Mouse (Mus musculus) CH12F3 (cell line): ENCODE results near the gene Timm8a2.

Source experiments
- in situ Hi-C: fragments of 300-500 bp; cut with MboI; formaldehyde crosslinking; loops from 2 replicates; pipeline ENCODE4 v1.14.3; 2020; ENCODE audit warnings: low sequenced_read_pairs

The Timm8a2 gene

DNA sequence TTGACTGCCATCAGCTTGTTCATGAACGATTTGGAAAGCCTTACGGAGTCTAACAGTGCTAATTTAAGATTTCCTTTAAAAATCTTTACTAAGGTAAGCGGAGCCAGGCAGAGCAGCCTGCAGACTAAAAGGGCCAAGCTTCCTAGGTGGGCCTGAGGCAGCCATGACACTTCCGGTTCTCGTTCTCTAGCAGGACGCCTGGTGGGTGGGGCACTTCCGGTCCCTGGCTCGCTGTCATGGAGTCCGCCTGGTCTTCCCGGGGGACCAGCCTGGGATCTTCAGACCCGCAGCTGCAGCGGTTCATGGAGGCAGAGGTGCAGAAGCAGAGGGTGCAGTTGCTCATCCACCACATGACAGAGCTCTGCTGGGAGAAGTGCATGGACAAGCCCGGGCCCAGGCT, at the start of gene Timm8a2:
TSS of gene Timm8a2 (plus strand) at position 224 of the 400 bp plus-strand sequence.
- in situ Hi-C loops = no loop called here

DNA sequence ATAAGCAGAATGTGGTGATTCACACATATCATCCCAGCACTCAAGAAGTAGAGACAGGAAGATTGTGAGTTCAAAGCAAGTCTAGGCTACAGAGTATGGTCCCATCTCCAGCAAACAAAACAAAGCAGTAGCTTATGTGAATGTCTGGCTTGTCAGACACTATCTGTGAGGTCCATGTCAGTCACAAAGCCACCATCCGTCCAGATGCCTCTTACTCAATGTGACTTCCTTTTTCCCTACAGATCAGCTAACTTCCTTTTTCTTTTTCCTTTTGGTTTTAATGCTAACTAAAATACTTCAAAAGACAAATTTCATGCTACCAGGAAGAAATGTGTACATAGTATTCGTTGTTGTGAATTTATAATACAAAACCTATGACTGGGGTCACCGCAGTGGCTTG, 49.0 kb upstream of the Timm8a2 start:
- in situ Hi-C loops = no loop called here

DNA sequence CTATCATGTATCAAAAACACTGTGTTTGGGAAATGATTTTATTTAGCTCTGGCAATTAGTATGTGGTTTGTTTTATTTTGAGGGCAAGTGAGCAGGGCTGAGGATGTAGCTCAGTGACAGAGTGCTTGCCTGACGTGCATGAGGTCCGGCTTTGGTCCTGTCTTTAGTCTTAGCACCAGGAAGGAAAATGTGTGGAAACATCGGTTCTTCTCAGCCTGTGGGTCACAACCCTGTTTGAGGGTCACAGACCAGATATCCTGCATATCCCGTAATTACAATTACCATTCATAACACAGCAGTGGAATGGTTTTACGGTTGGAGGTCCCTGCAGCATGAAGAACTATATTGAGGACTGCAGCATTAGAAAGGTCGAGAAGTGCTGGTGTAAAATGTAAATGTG, 48.4 kb upstream of the Timm8a2 start:
- in situ Hi-C loops = no loop called here

- in situ Hi-C loops = no loop called here
Measured at GRCm38 (mm10) chr14:121987287-121987686, 47.2 kb upstream of the Timm8a2 start.

DNA sequence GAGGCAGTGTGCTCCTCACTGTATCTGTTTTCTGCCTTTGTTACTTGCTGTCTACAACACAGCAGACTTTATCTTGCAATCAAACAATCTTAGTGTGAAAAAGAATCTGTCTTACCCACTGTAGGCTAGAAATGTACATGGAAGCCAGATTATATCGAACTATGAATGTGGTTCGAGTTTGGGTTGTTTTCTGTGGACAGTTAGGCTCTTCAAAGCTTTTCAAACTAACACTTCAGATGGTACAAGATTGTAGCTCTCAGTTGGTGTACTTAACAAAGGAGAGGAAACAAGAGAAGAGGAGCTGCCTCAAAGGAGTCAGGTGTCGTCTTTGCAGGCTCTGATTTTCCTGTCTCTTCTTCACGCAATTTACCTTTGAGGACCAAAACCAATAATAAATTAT, 46.8 kb upstream of the Timm8a2 start:
- in situ Hi-C loops = no loop called here

- in situ Hi-C loops = no loop called here
Measured at GRCm38 (mm10) chr14:121989331-121989730, 45.1 kb upstream of the Timm8a2 start.

- in situ Hi-C loops = no loop called here
Measured at GRCm38 (mm10) chr14:121989869-121990268, 44.6 kb upstream of the Timm8a2 start.

DNA sequence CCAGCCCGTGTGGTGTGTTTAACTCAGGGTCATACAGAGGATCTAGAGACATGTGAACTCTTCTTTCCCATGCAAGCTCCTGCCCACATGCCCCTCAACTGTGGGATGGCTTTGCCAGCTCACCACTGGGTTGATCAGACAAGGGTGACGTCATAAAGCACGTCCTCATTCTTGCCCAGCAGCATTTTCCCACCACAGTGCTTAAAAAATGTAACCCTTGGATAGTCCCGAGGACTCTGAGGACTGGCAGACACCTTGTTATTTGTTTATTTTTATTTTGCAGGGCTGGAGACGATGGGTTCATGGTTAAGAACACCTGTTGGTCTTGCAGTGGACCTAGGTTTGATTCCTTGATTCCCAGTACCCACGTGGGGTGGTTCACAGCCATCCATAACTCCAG, 43.6 kb upstream of the Timm8a2 start:
- in situ Hi-C loops = no loop called here

- in situ Hi-C loops = no loop called here
Measured at GRCm38 (mm10) chr14:121991921-121992320, 42.6 kb upstream of the Timm8a2 start.

DNA sequence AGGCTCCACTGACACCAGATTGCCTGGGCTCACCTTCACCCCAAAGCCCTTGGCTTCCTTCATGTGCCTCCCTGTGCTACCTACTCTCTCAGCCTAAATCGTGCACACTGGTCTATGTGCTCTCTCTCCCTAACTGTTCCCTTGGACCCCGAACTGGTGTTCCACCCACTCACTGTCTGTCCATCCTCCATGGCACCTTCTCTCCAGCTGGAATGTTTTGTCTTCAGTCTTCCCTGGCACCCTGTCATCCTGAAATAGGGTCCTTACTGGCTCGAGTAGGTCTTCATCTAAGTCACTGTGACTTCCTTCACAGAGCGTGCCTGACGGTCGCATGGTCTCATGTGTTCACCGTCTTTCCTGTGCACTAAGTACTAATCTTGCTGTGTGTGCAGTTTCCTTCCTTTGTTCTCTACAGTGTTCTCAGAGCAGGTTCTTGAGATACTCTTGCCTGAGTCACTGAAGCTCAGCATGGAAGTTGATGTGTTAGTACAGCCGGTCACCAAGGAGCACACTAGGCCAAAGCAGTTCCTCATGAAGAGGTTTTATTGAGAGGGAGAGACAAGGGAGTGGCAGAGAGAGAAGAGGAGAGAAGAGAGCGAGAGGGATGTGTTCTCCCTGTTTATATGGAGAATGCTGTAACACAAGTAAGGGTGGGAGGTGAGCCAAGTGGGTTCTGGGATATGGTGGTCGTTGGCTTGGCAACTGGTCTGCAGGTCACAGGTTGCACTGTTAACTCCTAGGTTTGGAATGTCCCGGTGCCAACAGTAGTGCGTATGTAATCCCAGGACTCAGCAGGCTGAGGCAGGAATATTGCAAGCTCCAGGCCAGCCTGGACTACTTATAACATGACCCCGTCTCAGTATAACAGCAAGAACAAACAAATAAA, 41.8 kb upstream of the Timm8a2 start:
- in situ Hi-C loops = no loop called here

DNA sequence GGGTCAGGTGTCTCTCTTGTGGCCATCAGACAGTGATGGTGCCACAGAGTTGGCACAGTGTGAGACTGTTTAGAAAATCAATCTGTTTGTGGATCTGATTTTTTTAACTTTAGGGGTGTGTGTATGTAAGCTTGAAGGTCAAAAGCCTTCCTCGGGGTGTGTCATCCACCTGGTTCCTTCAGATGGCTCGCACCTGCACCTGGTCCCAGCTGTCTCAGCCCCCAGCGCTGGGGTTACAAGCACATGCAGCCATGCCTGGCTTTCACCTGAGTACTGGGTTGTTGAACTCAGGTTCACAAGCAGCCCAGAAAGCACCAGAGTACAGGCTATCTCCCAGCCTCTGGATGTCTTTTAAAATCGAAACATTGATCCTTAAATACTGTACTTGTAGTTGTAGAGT, 40.9 kb upstream of the Timm8a2 start:
- in situ Hi-C loops = no loop called here

- in situ Hi-C loops = no loop called here
Measured at GRCm38 (mm10) chr14:121994171-121994700, 40.2 kb upstream of the Timm8a2 start.

GRCm38 (mm10) chr14:121994846-121995556, 39.5 kb upstream of the Timm8a2 start:
- in situ Hi-C loops = no loop called here

DNA sequence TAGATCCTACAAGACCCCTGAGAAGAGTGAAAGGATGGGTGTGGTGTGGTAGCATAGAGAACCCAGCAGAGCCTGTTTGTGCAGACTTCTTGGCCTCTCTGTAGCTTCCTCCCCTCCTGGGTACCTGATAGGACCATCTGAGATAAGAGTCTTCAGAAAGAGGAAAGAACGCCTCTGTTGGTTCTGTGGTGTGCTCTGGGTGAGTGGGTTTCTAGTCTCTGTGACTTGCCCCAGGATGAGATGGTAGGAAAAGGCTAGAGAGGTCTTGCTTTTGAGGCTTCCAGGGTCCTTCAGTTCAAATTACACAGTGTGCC, 39.0 kb upstream of the Timm8a2 start:
- in situ Hi-C loops = no loop called here

DNA sequence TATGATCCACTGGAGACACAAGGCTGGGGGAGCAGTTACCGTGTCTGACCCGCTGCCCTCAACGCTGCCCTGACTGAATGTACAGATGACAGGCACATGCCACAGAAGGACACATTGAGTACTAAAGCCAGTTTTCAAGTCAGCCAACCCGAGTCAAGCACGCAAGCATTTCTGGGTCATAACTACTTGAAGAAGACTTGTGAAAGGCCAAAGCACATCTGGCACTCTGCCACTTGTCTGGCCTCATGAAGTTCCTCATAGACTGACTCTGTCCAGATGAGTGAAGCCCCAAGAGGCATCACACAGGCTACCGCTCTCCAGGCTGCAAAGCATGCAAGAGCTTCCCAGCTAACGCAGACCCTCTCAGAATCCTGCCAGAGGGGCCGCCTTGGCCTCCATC, 37.7 kb upstream of the Timm8a2 start:
- in situ Hi-C loops = no loop called here

DNA sequence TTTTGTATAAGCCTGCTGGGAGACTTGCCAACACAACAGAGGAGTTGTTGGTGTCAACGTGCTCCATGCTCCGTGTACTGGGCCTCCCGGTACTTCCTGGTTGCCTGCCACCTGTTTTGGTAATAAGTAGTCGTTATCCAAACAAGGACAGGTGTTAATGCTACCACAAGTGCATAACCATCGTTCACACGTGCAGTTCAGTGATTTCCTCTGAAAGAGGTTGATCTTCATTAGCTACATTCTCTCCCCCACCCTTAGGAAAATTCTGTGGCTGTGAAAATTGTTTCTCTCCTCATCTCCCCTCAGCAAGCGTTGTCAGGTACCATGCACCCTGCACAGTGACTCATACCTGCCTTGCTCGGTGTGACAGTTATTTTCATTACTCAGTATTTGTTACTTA, 35.0 kb upstream of the Timm8a2 start:
- in situ Hi-C loops = no loop called here

DNA sequence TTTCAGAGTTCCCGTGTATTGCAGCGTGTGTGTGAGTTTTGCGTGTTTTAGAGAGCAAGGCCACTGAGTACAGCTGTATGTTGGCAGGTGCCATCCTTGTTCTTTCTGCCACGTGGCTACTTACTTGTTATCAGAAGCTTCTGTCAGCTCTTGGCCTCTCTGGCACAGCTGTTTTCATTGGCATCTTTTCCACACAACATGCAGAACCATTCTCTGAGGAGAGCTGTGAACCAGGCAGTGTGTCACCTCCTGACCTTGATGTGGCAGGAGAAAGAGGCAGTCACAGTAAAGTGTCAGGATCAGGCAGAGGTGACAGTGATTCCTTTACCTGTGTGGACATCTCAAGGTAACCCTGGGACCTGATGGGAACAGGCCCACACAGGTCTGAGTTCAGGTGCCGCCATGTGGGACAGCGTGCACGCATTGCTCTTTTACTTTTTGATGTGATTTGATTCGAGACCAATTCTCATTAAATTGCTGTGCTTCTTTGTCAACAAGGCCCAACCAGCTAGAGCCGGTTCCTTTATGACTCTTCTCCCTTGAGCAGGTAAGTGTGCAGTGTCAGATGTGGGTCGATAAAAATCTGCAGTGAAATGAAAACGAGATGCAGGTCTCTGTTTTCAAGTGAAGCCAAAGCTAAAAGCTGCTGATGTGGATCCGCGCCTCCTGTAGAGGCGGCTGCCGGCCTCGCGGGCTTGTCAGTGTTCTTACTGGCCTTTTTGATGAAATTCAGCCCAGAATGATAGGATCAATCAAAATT, 33.9 kb upstream of the Timm8a2 start:
- in situ Hi-C loops = no loop called here

GRCm38 (mm10) chr14:122002224-122002623, 32.2 kb upstream of the Timm8a2 start:
- in situ Hi-C loops = no loop called here

DNA sequence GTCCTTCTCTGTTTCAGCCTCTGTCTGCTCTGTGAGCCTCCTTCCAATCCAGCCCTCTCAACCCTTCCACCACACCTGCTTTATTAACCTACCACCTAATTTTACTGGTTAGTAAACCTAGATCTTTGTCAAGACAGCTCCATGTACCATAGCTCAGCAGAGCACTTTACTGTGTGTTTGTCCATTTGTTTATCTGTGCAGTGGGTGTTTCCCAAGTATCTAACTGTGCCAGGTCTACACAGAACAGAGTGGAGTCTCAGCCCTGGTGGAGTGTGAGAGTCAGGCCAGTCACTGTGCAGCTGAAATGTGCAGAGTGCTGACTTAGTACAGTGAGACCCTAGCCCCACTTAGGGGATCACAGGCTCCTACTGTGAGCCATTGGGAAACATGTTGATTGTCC, 30.7 kb upstream of the Timm8a2 start:
- in situ Hi-C loops = no loop called here

GRCm38 (mm10) chr14:122008261-122008660, 26.2 kb upstream of the Timm8a2 start:
- in situ Hi-C loops = no loop called here

DNA sequence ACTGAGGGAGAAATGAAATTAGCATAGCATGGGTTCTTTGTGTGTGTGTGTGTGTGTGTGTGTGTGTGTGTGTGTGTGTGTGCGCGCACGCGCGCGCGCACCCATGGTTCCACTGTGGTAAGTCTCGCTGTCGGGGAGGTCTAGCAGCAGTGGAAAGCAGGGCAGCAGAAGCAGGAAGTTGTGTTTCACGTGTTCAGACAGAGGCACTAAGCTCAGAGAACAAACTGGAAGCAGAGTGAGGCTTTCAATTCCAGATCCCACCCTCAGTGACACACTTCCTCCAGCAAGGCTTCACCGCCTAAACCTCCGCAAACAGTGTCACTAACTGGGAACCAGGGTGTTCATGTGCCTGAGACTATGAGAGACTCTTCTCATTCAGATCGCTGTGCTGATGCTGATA, 25.0 kb upstream of the Timm8a2 start:
- in situ Hi-C loops = no loop called here
